Mouse (Mus musculus): ENCODE measurements around the gene Usp44. TPM values are rescaled to one million over a fixed set of nuclear protein-coding genes. Genes with fewer than 3 reads are reported as not detected.

Gene Usp44
- polyA plus RNA-seq, 1 experiment from 2014 or later: 0.30 TPM

DNA sequence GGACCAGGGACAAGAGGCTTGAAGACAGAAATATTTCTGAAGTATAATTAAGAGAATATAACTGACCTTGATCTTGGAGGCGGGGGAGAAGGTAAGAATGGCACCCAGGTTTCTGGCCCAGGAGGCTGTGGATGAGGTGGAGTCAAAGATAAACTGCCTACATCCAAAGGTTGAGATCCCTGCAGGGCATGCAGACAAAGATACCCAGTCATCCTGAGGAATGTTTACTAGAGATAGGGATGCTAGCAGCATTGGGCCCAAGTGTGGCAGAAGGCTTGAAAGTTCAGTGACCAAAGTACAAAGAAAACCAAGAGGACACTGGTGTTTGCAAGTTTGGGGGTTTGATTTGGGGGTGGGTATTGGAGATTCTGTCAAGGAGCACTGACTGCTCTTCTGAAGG lies 59.7 kb downstream of the Usp44 start:
- no peak overlapping the region for H3K4me2 ChIP-seq
- no peak for ATAC-seq (ENCODE audit: borderline replicate concordance, extremely low read depth, low FRiP score, low TSS enrichment)

GRCm38 (mm10) chr10:93892551-93892950 lies 61.2 kb downstream of the Usp44 start:
- no peak overlapping the region for H3K27ac ChIP-seq
- H3K4me2 ChIP-seq: no peak overlapping the region
- H3K27me3 ChIP-seq: no peaks in the 10 kb centered on the region
- no peak overlapping the region for H3K9ac ChIP-seq
- H3K4me3 ChIP-seq: no peak overlapping the region
- no peaks in the 10 kb centered on the region for H3K9me3 ChIP-seq
- WGBS: 87% methylated on average over 4 of the region's 4 CpGs
- peaks cover 7% of the 10 kb centered on the region; the same call in 1 of the 2 replicates for H3K4me1 ChIP-seq
- H3K36me3 ChIP-seq: no peaks in the 10 kb centered on the region
- no peak for ATAC-seq (ENCODE audit: borderline replicate concordance, extremely low read depth, low FRiP score, low TSS enrichment)

More for the DNA sequence above, 59.7 kb downstream of the Usp44 start:
- H3K27ac ChIP-seq: no peak overlapping the region
- H3K36me3 ChIP-seq: peaks cover 7% of the 10 kb centered on the region; the same call in 1 of the 2 replicates
- H3K4me1 ChIP-seq: peaks cover 7% of the 10 kb centered on the region; the same call in 1 of the 2 replicates
- no peaks in the 10 kb centered on the region for H3K9me3 ChIP-seq
- no peak overlapping the region for H3K9ac ChIP-seq
- WGBS: 85% methylated on average over 1 of the region's 1 CpGs
- H3K4me3 ChIP-seq: no peak overlapping the region
- H3K27me3 ChIP-seq: no peaks in the 10 kb centered on the region

DNA sequence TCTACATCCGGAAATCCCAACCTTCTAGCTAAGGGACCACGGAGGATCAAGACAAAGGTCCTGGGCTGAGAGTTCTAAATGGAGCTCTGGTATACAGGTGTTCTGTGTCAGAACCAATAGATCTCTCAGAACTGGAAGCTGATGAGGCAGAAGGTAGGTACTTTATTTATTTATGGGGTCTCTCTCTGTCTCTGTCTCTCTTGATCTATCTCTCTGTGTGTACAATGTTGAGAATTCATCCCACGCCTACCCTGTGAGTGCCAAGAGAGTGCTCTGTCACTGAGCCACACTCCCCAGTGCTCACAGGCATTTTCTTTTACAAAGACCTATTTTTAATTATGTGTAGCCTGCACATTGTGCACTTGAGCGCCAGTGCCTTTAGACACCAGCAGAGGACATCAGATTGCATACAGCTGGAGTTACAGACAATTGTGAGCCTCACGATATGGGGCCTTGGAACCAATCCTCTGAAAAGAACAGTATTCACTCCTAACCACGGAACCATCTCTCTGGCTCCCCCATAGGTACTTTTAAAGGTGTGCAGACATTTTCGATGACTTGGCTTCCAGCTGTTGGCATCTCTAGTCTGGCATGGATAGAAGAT lies 65.8 kb downstream of the Usp44 start, which contains the start of gene Metap2:
Gene Metap2 (minus strand): TSS at position 51 of the 604 bp plus-strand sequence.
- H3K9me3 ChIP-seq: no peaks in the 10 kb centered on the region
- no peak within 1 kb of the TSS for H3K9ac ChIP-seq
- WGBS: 65% methylated on average over 7 of the region's 7 CpGs
- H3K27ac ChIP-seq: no peak within 1 kb of the TSS
- H3K4me1 ChIP-seq: no peaks in the 10 kb centered on the region
- H3K4me3 ChIP-seq: no peak within 1 kb of the TSS
- H3K4me2 ChIP-seq: no peak within 1 kb of the TSS
- no peaks in the 10 kb centered on the region for H3K36me3 ChIP-seq
- ATAC-seq (ENCODE audit: borderline replicate concordance, extremely low read depth, low FRiP score, low TSS enrichment): no peak
- no peaks in the 10 kb centered on the region for H3K27me3 ChIP-seq

DNA sequence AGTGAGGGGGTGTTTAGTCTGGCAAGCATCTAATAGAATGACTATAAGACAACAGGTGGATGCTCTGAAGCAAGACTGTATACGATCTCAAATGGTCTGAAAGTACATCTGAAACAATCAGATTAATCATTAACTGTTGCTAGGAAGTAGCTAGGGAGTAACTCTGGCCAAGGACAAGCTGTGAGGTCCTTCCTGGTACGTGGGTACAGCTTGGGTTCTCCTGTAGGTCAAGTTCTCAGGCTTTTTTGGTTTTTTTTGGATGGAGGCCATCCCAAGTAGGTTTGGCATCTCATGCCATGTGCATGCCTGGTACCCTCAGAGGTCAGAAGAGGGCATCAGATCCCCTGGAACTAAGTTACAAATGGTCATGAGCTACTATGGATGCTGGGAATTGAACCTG lies 67.9 kb downstream of the Usp44 start:
- Histone ChIP-seq H3K27ac (no peak overlapping the region), H3K36me3 (no peaks in the 10 kb centered on the region), H3K27me3 (no peaks in the 10 kb centered on the region), H3K4me2 (no peak overlapping the region), H3K9ac (no peak overlapping the region), H3K4me3 (no peak overlapping the region), H3K4me1 (no peaks in the 10 kb centered on the region), H3K9me3 (no peaks in the 10 kb centered on the region)
- WGBS: 46% methylated on average over 2 of the region's 2 CpGs
- no peak for ATAC-seq (ENCODE audit: borderline replicate concordance, extremely low read depth, low FRiP score, low TSS enrichment)

DNA sequence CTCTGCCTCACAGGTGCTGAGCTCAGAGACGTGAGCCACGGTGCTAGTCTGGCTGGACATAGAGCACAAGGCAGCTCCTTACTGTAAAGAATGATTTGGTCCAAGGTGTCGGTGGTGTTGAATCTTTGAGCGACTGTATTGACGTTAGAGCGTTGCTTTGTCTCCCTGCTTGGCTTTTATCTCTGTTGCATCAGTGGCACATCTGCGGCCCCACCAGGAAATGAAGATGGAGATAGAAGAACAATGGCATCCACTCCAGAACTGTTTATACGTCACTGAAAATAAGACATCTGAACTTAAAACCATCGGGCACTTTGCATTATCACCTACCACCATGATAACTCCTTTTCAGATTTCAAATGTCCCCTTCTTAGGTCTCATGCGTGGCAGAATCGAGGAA lies 68.6 kb downstream of the Usp44 start:
- no peaks in the 10 kb centered on the region for H3K4me1 ChIP-seq
- H3K4me2 ChIP-seq: no peak overlapping the region
- ATAC-seq (ENCODE audit: borderline replicate concordance, extremely low read depth, low FRiP score, low TSS enrichment): no peak
- H3K4me3 ChIP-seq: no peak overlapping the region
- H3K27ac ChIP-seq: no peak overlapping the region
- no peaks in the 10 kb centered on the region for H3K9me3 ChIP-seq
- WGBS: 76% methylated on average over 11 of the region's 11 CpGs
- no peaks in the 10 kb centered on the region for H3K36me3 ChIP-seq
- no peak overlapping the region for H3K9ac ChIP-seq
- H3K27me3 ChIP-seq: no peaks in the 10 kb centered on the region

DNA sequence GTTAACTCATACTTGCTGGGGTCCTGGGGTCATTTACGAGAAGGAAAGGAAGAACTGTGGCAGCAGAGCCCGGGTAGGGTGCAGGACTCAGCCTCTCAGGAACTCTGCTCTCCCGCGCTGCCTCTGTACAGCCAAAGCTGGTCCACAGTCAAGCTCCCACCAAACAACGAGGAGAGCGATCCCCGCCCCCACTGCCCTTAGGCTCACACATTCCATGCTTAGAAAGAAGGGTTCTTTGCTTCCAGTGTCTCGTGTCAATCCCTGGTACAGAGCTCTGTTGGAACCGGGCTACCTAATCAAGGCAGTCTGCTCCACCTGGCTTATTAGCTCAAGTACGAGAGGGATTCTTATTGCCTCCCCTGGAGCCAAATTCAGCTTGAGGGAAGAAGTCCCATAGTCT lies 76.0 kb downstream of the Usp44 start:
- no peak for ATAC-seq (ENCODE audit: borderline replicate concordance, extremely low read depth, low FRiP score, low TSS enrichment)
- no peaks in the 10 kb centered on the region for H3K9me3 ChIP-seq
- 51% methylated on average over 10 of the region's 10 CpGs for WGBS

More for the DNA sequence above, 76.0 kb downstream of the Usp44 start:
- no peak overlapping the region for H3K4me3 ChIP-seq
- no peak overlapping the region for H3K9ac ChIP-seq
- H3K27ac ChIP-seq: no peak overlapping the region
- H3K27me3 ChIP-seq: no peaks in the 10 kb centered on the region
- H3K36me3 ChIP-seq: no peaks in the 10 kb centered on the region
- no peaks in the 10 kb centered on the region for H3K4me1 ChIP-seq
- no peak overlapping the region for H3K4me2 ChIP-seq

Other genes with a start within 250 kb of the Usp44 start
- gene Snrpf, start 241.8 kb upstream of the Usp44 start, polyA plus RNA-seq (2015; fragmentation: Nextera tagmentation; extraction: Ambion mirVana): 110 and 122 TPM in 2 replicates
- 0.44 and 0.67 TPM in 2 replicates for gene Ntn4, start 190.9 kb upstream of the Usp44 start, polyA plus RNA-seq (2015; fragmentation: Nextera tagmentation; extraction: Ambion mirVana)
- gene Metap2, start 65.5 kb downstream of the Usp44 start, polyA plus RNA-seq (2015; fragmentation: Nextera tagmentation; extraction: Ambion mirVana): 172 and 180 TPM in 2 replicates
- gene Vezt, start 204.3 kb downstream of the Usp44 start, polyA plus RNA-seq (2015; fragmentation: Nextera tagmentation; extraction: Ambion mirVana): 27.8 TPM in 2 replicates
- 3.1 and 3.2 TPM in 2 replicates for gene Fgd6, start 204.4 kb downstream of the Usp44 start, polyA plus RNA-seq (2015; fragmentation: Nextera tagmentation; extraction: Ambion mirVana)